Mouse (Mus musculus): ENCODE data around the gene Stat4. TPM values are rescaled to one million over a fixed set of nuclear protein-coding genes. Genes with fewer than 3 reads are reported as not detected.

Gene Stat4
- polyA plus RNA-seq, 1 experiment = 1.8 TPM

GRCm38 (mm10) chr1:52048711-52049110 lies 61.8 kb downstream of the Stat4 start:
- H3K4me1 ChIP-seq (ENCODE audit: control insufficient read depth, insufficient read depth, low read length) = no peaks in the 10 kb centered on the region; the same call in 1 of the 2 replicates
- H3K27ac ChIP-seq (ENCODE audit: insufficient read depth, low read length) = no peak overlapping the region
- H3K4me3 ChIP-seq (ENCODE audit: insufficient read depth, low read length) = no peak overlapping the region
- TF ChIP-seq CTCF (IDR thresholded peaks at IDR 0.05; ENCODE audit: extremely low read depth, insufficient read depth, low read length) = no peak
- no peak for TF ChIP-seq POLR2A (IDR thresholded peaks at IDR 0.05; ENCODE audit: extremely low read depth, insufficient read depth, low read length)

DNA sequence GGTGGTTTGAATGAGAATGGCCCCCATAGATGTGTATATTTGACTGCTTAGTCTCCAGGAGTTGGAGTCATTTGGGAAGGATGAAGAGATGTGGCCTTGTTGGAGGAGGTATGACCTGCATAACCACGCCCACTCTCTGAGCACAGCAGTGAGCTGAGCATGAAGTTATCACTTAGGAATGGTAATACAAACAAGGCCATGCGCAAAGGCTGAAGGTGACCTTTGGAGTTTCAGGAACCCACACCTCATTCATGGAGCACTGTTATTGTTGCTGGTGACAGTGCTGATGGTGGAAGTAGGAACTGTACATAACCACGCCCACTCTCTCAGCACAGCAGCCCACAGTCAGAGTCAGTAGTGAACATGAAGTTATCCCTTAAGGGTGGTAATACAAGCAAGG lies 62.9 kb downstream of the Stat4 start:
- TF ChIP-seq CTCF (IDR thresholded peaks at IDR 0.05; ENCODE audit: extremely low read depth, insufficient read depth, low read length) (no peak), POLR2A (IDR thresholded peaks at IDR 0.05; ENCODE audit: extremely low read depth, insufficient read depth, low read length) (no peak)
- Histone ChIP-seq H3K4me3 (ENCODE audit: insufficient read depth, low read length) (no peak overlapping the region), H3K27ac (ENCODE audit: insufficient read depth, low read length) (no peak overlapping the region), H3K4me1 (ENCODE audit: control insufficient read depth, insufficient read depth, low read length) (no peaks in the 10 kb centered on the region; the same call in 1 of the 2 replicates)

DNA sequence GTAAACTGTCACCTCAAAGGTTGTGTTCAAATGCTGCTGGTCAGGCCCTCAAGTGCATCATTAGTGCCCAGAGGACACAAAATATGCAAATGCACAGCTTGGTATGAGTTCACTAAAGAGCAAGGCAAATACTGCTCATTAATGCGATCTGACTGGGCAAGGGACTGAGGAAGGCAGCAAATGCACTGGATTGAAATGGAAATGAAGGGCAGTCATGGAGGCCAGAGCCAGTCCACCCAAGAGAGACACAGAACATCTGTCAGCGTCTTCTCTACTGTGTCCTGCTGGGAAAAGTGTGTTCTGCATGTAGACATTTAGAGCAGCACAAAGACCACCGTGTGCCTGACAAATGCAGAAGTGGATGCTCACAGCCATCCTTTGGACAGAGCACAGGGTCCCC lies 64.6 kb downstream of the Stat4 start:
- no peak for TF ChIP-seq POLR2A (IDR thresholded peaks at IDR 0.05; ENCODE audit: extremely low read depth, insufficient read depth, low read length)
- TF ChIP-seq CTCF (IDR thresholded peaks at IDR 0.05; ENCODE audit: extremely low read depth, insufficient read depth, low read length) = no peak
- H3K27ac ChIP-seq (ENCODE audit: insufficient read depth, low read length) = no peak overlapping the region
- no peak overlapping the region for H3K4me3 ChIP-seq (ENCODE audit: insufficient read depth, low read length)
- no peaks in the 10 kb centered on the region; the same call in 1 of the 2 replicates for H3K4me1 ChIP-seq (ENCODE audit: control insufficient read depth, insufficient read depth, low read length)

GRCm38 (mm10) chr1:52052910-52053309 lies 66.0 kb downstream of the Stat4 start:
- H3K4me3 ChIP-seq (ENCODE audit: insufficient read depth, low read length) = no peak overlapping the region
- H3K27ac ChIP-seq (ENCODE audit: insufficient read depth, low read length) = no peak overlapping the region
- no peak for TF ChIP-seq POLR2A (IDR thresholded peaks at IDR 0.05; ENCODE audit: extremely low read depth, insufficient read depth, low read length)
- TF ChIP-seq CTCF (IDR thresholded peaks at IDR 0.05; ENCODE audit: extremely low read depth, insufficient read depth, low read length) = no peak
- H3K4me1 ChIP-seq (ENCODE audit: control insufficient read depth, insufficient read depth, low read length) = no peaks in the 10 kb centered on the region; the same call in 1 of the 2 replicates

DNA sequence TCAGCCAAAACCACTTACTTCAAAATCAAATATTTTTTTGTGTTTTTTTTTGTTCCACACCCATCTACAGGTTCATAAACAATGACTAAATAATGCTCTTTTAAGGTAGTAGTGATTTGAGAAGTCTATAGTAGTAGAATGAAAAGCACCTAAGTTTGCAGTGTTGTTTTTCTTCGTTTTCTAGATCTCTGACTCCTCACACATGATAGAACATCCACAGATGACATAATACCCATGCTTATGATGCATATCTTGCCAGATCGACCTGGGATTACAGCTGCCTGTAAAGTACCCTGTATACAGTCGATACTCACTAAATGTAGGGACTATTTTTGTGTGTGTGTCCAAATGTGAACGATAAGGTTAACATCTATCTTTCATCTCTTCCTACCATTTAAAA lies 69.0 kb downstream of the Stat4 start:
- Histone ChIP-seq H3K4me3 (ENCODE audit: insufficient read depth, low read length) (no peak overlapping the region), H3K27ac (ENCODE audit: insufficient read depth, low read length) (no peak overlapping the region), H3K4me1 (ENCODE audit: control insufficient read depth, insufficient read depth, low read length) (no peaks in the 10 kb centered on the region)
- no peak for TF ChIP-seq POLR2A (IDR thresholded peaks at IDR 0.05; ENCODE audit: extremely low read depth, insufficient read depth, low read length)

DNA sequence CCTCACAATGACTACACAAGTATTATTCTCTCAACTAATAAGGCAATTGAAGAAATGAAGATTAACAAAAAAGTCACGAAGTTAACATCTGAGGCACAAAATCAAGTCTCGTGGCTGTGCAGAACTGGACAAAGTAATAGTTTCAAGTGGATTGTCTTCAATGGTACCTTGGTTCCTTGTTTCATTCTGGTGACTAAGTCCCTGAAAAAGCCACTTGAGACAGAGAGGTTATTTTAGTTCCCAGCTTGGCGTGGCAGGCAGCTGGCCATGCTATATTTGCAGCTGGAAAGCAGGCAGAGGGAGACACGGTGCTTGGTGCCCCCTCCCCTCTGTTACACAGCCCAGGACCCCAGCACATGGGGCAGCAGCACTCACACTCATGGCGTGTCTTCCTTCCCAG lies 70.2 kb downstream of the Stat4 start:
- Histone ChIP-seq H3K4me1 (ENCODE audit: control insufficient read depth, insufficient read depth, low read length) (no peaks in the 10 kb centered on the region), H3K4me3 (ENCODE audit: insufficient read depth, low read length) (no peak overlapping the region), H3K27ac (ENCODE audit: insufficient read depth, low read length) (no peak overlapping the region)
- TF ChIP-seq POLR2A (IDR thresholded peaks at IDR 0.05; ENCODE audit: extremely low read depth, insufficient read depth, low read length) = no peak
- TF ChIP-seq CTCF (IDR thresholded peaks at IDR 0.05; ENCODE audit: extremely low read depth, insufficient read depth, low read length) = no peak

DNA sequence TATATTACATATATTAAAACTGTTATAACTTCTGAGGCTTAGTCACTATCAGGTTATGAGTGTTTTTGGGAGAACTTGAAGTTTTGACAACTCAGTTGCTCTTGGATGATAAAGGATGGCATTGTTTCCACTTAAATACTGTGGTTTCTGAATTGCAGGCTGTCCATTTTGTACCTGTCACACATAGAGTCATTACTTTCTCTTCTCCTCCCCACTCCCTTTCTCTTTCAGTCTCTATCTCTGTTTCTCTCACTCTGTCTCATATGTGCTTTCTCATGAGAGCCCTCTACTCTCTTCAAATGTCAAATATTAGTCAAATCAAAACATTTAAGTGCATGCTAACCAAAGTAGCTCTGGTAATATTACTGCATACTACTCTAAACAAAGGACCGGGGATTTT lies 79.3 kb downstream of the Stat4 start:
- Histone ChIP-seq H3K4me1 (ENCODE audit: control insufficient read depth, insufficient read depth, low read length) (no peaks in the 10 kb centered on the region), H3K4me3 (ENCODE audit: insufficient read depth, low read length) (no peak overlapping the region), H3K27ac (ENCODE audit: insufficient read depth, low read length) (no peak overlapping the region)
- TF ChIP-seq CTCF (IDR thresholded peaks at IDR 0.05; ENCODE audit: extremely low read depth, insufficient read depth, low read length) = no peak
- no peak for TF ChIP-seq POLR2A (IDR thresholded peaks at IDR 0.05; ENCODE audit: extremely low read depth, insufficient read depth, low read length)

- H3K4me1 ChIP-seq (ENCODE audit: control insufficient read depth, insufficient read depth, low read length) = no peaks in the 10 kb centered on the region
- no peak overlapping the region for H3K27ac ChIP-seq (ENCODE audit: insufficient read depth, low read length)
- TF ChIP-seq CTCF (IDR thresholded peaks at IDR 0.05; ENCODE audit: extremely low read depth, insufficient read depth, low read length) = no peak
- no peak for TF ChIP-seq POLR2A (IDR thresholded peaks at IDR 0.05; ENCODE audit: extremely low read depth, insufficient read depth, low read length)
- no peak overlapping the region for H3K4me3 ChIP-seq (ENCODE audit: insufficient read depth, low read length)
These were observed 79.7 kb downstream of the Stat4 start for GRCm38 (mm10) chr1:52066694-52067093.

DNA sequence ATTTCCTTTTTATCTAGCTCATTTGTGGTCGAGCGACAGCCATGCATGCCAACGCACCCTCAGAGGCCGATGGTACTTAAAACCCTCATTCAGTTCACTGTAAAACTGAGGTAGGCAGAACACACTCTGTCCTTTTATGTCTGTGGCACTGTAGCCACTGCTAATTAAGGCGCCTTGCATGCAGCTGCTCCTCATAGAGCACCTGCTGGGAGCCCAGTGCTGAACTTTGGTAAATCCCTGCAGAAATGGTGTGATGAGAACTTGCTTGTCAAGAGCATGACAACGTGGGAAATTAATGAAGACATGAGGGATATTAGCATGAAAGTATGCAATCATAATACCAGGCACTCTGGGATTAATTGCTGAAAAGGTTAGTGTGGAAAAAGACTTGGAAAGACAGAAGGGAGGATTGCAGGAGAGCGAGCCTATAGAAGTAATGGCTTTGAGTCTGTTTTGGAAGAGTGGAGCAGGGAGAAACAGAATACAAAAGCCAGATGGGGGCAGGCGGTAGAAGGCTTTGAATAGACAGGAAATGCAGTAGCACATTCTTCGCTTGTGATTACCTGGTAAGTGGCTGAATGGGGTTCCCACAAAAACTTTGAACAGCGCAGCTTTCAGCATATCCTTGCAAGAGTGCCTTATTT lies 92.9 kb downstream of the Stat4 start:
- Histone ChIP-seq H3K4me1 (ENCODE audit: control insufficient read depth, insufficient read depth, low read length) (no peaks in the 10 kb centered on the region), H3K4me3 (ENCODE audit: insufficient read depth, low read length) (no peak overlapping the region), H3K27ac (ENCODE audit: insufficient read depth, low read length) (no peak overlapping the region)
- no peak for TF ChIP-seq POLR2A (IDR thresholded peaks at IDR 0.05; ENCODE audit: extremely low read depth, insufficient read depth, low read length)
- TF ChIP-seq CTCF (IDR thresholded peaks at IDR 0.05; ENCODE audit: extremely low read depth, insufficient read depth, low read length) = no peak

DNA sequence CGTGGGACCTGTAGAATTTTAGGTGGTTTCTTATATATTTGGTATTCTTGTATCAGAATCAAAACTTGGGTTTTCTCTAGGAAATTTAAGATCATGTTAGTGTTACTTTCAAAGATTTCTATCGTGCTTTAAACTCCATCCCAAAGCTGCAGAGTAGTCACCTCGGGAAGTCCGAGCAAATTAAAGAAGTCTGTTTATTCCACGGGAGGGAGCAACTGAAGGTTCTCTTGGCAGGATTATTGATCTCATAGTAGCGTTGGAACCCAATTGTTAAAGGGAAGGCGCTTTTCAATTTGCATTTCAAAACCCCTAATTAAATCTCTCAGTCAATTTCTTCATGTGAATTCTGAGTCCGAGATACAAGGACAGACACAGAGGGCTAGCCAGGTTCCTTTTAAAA lies 93.4 kb downstream of the Stat4 start:
- Histone ChIP-seq H3K4me1 (ENCODE audit: control insufficient read depth, insufficient read depth, low read length) (no peaks in the 10 kb centered on the region), H3K27ac (ENCODE audit: insufficient read depth, low read length) (no peak overlapping the region), H3K4me3 (ENCODE audit: insufficient read depth, low read length) (no peak overlapping the region)
- TF ChIP-seq CTCF (IDR thresholded peaks at IDR 0.05; ENCODE audit: extremely low read depth, insufficient read depth, low read length) (no peak), POLR2A (IDR thresholded peaks at IDR 0.05; ENCODE audit: extremely low read depth, insufficient read depth, low read length) (no peak)
